Mouse (Mus musculus) embryonic fibroblast, embryonic 13.5 days (primary cell): ENCODE data around the gene Spout1. TPM values are rescaled to one million over a fixed set of nuclear protein-coding genes. Genes with fewer than 3 reads are reported as not detected.
"Not testable (repeated sequence)": the region's sequence is repeated elsewhere in the genome, so short reads cannot be mapped to it uniquely, and the experiment has no call there.

Experiments
- H3K27ac ChIP-seq: 2 replicates; pipeline ENCODE4 v1.5.1; 2012; ENCODE audit warnings: low read length, control low read depth, inconsistent platforms; ENCODE audit not compliant: insufficient read depth
- H3K4me1 ChIP-seq: 2 replicates; pipeline ENCODE4 v1.6.1; 2011; ENCODE audit warnings: low read length; ENCODE audit not compliant: control insufficient read depth, insufficient read depth
- H3K4me3 ChIP-seq: 2 replicates; pipeline ENCODE4 v1.5.1; 2011; ENCODE audit warnings: mild to moderate bottlenecking, control low read depth, low read length; ENCODE audit not compliant: insufficient read depth
- CTCF ChIP-seq: IDR thresholded peaks from 2 replicates; pipeline ENCODE4 v1.5.1; 2011; ENCODE audit warnings: mild to moderate bottlenecking, control low read depth, low read length, moderate library complexity, borderline replicate concordance; ENCODE audit not compliant: insufficient read depth
- POLR2A ChIP-seq: IDR thresholded peaks from 2 replicates; pipeline ENCODE4 v1.6.1; 2011; ENCODE audit warnings: low read depth, mild to moderate bottlenecking, control low read depth, low read length, moderate library complexity
- polyA plus RNA-seq: library from polyadenylated mRNA; stranded (reverse); fragments of >200 nt; gene quantifications from 2 replicates; pipeline ENCODE4 v1.2.4, GENCODE M21; 2011; ENCODE audit warnings: low read depth; ENCODE audit not compliant: missing spikeins, insufficient read length

Spout1 gene
- polyA plus RNA-seq, 1 experiment: 22.8 TPM

DNA sequence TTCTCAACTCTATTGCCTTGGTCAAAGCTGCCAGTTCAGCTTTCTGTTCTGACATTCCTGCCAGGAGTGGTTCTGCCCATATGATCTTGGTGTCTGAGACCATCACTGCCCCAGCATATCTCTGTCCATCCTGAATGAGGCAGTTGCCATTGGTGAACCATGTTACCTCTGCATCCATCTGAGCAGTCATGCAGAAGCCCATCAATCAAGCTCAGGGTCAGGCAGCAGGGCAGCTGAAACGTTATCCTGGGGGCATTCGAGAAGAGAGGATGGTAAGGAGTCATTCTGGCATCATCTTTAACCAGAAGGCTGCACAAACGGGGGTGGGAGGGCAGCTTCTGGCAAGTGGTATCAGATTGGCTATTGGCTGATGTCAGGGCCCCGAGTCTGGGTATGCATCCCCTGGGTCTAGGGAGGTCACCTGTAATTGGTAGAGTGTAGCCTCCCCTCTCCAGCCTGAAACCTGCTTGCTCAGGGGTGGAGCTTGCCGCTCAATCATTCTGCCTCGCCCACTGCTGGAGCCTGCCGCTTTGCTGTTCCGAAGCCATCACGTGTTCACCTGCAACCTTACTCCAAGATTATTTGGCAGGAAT, 13.8 kb downstream of the Spout1 start:
- TF ChIP-seq POLR2A: no peak
- TF ChIP-seq CTCF: no peak
- Histone ChIP-seq H3K4me3 (no peak overlapping the region), H3K4me1 (no peaks in the 10 kb centered on the region), H3K27ac (no peak overlapping the region)

- H3K4me1 ChIP-seq: no peaks in the 10 kb centered on the region
- H3K27ac ChIP-seq: no peak overlapping the region
- no peak overlapping the region for H3K4me3 ChIP-seq
- TF ChIP-seq POLR2A: no peak
- TF ChIP-seq CTCF: no peak
These were observed 16.4 kb downstream of the Spout1 start for GRCm38 (mm10) chr2:30161809-30162208.

DNA sequence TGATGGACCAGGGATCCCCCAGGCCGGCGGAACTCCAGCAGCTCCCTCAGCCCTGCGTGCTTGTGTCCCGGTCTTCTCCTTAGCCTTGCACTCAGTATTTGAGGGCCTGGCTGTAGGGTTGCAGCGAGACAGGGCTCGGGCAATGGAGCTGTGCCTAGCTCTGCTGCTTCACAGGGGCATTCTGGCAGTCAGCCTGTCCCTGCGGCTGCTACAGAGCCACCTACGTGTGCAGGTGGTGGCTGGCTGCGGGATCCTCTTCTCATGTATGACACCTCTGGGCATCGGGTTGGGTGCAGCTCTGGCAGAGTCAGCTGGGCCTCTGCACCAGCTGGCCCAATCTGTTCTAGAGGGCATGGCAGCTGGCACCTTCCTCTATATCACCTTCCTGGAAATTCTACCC, 18.4 kb downstream of the Spout1 start:
- H3K4me3 ChIP-seq, H3K27ac ChIP-seq: not testable (repeated sequence)

DNA sequence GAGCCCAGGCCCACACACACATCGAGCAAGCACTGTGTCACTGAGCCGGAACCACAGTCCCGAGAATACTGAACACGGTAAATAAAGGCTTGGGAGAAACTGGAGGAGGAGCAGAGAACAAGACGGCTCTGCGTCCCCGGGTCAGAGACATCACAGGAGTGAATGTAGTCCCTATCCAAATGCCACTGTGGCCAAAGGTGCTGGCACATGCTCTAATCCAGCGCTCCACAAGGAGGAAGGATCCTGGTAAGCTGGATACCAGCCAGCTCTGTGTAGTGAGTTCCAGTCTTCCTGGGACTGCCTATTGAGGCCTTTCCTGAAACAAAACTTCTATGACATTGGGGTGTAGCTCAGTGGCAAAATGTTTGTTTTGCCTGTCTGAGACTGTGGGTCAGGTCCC, 25.6 kb downstream of the Spout1 start:
- H3K4me3 ChIP-seq: no peak overlapping the region
- no peak overlapping the region for H3K27ac ChIP-seq
- TF ChIP-seq POLR2A: no peak
- TF ChIP-seq CTCF: no peak
- no peaks in the 10 kb centered on the region for H3K4me1 ChIP-seq

More for the DNA sequence above, 18.4 kb downstream of the Spout1 start:
- H3K4me1 ChIP-seq: not testable (repeated sequence)

GRCm38 (mm10) chr2:30151840-30152239, 26.4 kb downstream of the Spout1 start:
- Histone ChIP-seq H3K4me3 (no peak overlapping the region), H3K4me1 (no peaks in the 10 kb centered on the region), H3K27ac (no peak overlapping the region)
- no peak for TF ChIP-seq POLR2A

GRCm38 (mm10) chr2:30147466-30147865, 30.8 kb downstream of the Spout1 start:
- no peak overlapping the region for H3K27ac ChIP-seq
- H3K4me3 ChIP-seq: no peak overlapping the region
- TF ChIP-seq POLR2A (no peak), CTCF (no peak)
- H3K4me1 ChIP-seq: no peaks in the 10 kb centered on the region

DNA sequence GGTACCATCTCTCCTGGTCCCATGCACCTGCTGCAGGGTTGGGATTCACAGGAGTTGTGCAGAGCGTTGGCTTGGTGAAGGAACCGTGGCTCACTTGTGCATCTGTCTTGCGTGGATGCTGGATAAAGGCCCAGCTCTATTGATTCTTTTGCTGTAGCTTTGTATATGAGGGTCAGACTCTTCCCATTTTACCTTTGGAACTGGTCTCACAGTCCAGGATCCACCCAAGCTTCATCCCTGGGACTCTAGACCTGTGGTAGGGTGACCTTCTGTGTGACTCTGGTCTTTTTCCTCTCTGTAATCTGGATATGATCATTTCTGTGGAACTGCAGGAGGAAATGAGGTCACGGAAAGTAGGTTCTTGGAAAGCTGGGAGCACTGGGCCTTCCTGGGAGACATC, 33.8 kb downstream of the Spout1 start:
- H3K27ac ChIP-seq: no peak overlapping the region
- TF ChIP-seq CTCF (no peak), POLR2A (no peak)

DNA sequence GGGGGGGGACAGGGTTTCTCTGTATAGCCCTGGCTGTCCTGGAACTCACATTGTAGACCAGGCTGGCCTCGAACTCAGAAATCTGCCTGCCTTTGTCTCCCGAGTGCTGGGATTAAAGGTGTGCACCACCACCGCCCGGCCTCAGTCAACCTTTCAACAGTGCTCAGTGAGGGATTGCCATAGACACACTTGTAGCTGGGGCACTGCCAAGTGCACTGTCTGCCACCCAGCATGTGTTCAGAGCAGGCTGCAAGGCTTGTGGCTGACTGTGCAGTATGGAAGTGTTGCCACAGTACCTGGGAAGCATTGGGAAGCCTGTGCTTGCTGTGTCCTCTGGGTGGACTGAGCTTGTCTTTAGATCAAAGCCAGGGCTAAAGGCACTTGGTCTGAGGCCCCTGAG, 38.2 kb downstream of the Spout1 start:
- H3K27ac ChIP-seq, H3K4me3 ChIP-seq, H3K4me1 ChIP-seq: not testable (repeated sequence)

More for the DNA sequence above, 33.8 kb downstream of the Spout1 start:
- H3K4me1 ChIP-seq: no peaks in the 10 kb centered on the region
- H3K4me3 ChIP-seq: no peak overlapping the region

DNA sequence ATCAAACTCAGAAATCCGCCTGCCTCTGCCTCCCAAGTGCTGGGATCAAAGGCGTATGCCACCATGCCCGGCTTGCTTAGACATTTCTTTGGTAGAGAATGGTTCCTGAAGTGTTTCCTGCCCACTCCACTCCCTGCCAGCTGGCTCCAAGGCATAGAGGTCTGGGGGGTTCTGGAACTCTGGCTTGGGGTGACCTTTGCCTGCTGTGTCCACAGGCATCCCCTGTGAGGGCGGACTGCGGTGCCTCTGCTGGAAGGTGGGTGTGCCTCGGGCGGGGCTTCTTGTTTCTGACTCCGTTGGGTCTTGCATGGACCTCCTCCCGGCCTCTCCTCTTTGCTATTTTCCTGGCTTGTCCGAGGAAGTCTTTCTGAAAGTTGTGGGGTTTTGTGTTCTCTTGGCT, 41.8 kb downstream of the Spout1 start:
- no peak overlapping the region for H3K27ac ChIP-seq
- no peak overlapping the region for H3K4me3 ChIP-seq
- peaks cover 2% of the 10 kb centered on the region; the same call in 1 of the 2 replicates for H3K4me1 ChIP-seq
- TF ChIP-seq POLR2A (no peak), CTCF (no peak)

DNA sequence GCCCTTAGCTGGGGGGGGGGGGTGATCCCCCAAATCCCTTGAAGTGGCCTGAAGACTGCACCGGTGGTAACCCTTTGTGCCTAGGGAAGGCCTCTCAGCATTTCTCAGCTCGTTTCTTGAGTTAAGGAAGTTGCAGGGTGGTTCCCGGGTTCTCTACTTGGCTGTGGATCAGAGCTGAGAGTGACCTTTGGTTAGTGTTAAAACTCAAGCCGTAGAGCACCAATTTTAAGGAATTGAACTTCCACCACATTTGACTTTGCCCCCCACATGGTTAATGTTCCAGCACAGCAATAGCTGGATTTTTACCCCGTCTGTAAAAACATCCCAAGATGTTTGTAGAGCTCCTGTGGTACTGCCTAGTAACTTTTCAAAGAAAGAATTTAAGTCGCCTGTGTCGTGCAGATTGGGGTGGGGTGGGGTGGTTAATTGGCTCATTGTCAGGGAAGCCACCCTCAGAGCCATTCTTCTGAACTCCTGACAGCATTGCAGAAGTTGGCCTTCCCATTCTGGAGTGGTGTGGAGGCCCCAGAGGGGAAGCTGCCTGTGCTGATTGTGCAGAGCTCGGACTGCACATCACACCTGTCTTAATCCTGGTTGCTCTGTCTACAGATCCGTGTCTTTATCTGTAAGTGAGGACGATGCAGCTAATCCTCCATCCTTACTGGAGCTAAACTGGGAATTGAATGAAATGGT, 43.2 kb downstream of the Spout1 start:
- Histone ChIP-seq H3K27ac (no peak overlapping the region), H3K4me1 (peaks cover 2% of the 10 kb centered on the region; the same call in 1 of the 2 replicates), H3K4me3 (peak overlapping the region; percentile 87)
- no peak for TF ChIP-seq CTCF
- TF ChIP-seq POLR2A: no peak

GRCm38 (mm10) chr2:30134378-30134711, 43.9 kb downstream of the Spout1 start:
- H3K4me3 ChIP-seq: peak overlapping the region; percentile 87
- TF ChIP-seq POLR2A (no peak), CTCF (no peak)
- H3K27ac ChIP-seq: no peak overlapping the region
- H3K4me1 ChIP-seq: peaks cover 2% of the 10 kb centered on the region; the same call in 1 of the 2 replicates
